Mouse (Mus musculus): ENCODE data around the gene Vti1a. TPM values are rescaled to one million over a fixed set of nuclear protein-coding genes. Genes with fewer than 3 reads are reported as not detected.
A peak's percentile ranks its signal among the peaks of the same experiment; 100 is the strongest.

Gene Vti1a
- polyA plus RNA-seq, 1 experiment from 2014 or later = 26.7 TPM

DNA sequence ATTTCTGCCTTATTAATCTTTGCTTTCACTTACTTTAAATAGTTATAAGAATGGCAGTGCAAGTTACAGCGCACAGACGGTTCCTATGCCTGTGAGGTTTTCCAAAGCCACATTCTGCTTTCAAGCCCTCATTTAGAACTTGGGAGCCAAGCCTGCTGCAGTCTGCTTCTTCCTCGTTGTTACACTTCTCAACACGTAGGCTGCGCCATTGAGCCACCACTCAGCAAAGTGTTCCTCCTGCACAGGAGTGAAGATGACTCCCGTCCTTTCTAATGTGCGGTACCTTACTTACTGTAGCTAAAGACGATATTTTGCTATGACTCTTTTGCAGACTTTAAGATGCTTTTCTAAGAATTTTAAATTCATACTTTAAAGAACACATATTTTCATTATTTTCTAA is 98.0 kb downstream of the Vti1a start:
- Histone ChIP-seq H3K36me3 (ENCODE audit: control insufficient read depth, insufficient read depth, low read length) (no peaks in the 10 kb centered on the region), H3K27me3 (ENCODE audit: control insufficient read depth, insufficient read depth, low read depth, low read length) (no peaks in the 10 kb centered on the region), H3K27ac (ENCODE audit: low read length) (no peak overlapping the region), H3K4me3 (ENCODE audit: low read length) (no peak overlapping the region), H3K4me1 (replicated peaks; ENCODE audit: control insufficient read depth, insufficient read depth, low read length) (no peaks in the 10 kb centered on the region), H3K9me3 (ENCODE audit: control insufficient read depth, low read length) (no peaks in the 10 kb centered on the region), H3K9ac (ENCODE audit: low read length) (no peak overlapping the region), H3K4me2 (ENCODE audit: low read depth, low read length) (no peak overlapping the region)
- ATAC-seq (ENCODE audit: low read depth) = no peak
- WGBS = 41% methylated on average over 8 of the region's 8 CpGs

DNA sequence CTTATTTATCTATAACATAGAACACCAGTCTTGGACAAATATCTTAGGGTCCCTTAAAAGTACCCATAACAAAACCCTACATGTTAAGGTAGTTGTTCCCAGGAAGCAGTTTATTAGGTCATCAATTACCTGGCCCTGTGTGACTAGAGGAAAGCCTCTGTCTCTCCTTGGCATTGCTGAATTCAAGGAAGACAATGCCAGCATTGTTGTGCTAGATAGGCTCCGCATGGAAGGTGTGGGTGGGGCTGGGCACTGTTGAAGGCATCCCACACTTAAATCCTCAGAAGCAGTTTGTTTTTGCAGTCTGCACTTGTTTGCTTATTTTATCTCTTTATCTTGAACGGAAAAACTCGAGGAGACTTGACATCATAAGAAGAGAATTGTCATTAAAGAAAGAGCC is 102.7 kb downstream of the Vti1a start:
- H3K9me3 ChIP-seq (ENCODE audit: control insufficient read depth, low read length) = no peaks in the 10 kb centered on the region
- 23% methylated on average over 3 of the region's 3 CpGs for WGBS
- no peak overlapping the region for H3K9ac ChIP-seq (ENCODE audit: low read length)
- no peak overlapping the region for H3K27ac ChIP-seq (ENCODE audit: low read length)
- no peaks in the 10 kb centered on the region for H3K36me3 ChIP-seq (ENCODE audit: control insufficient read depth, insufficient read depth, low read length)
- no peak for ATAC-seq (ENCODE audit: low read depth)
- H3K4me3 ChIP-seq (ENCODE audit: low read length) = no peak overlapping the region
- H3K4me2 ChIP-seq (ENCODE audit: low read depth, low read length) = no peak overlapping the region
- no peaks in the 10 kb centered on the region for H3K4me1 ChIP-seq (replicated peaks; ENCODE audit: control insufficient read depth, insufficient read depth, low read length)
- H3K27me3 ChIP-seq (ENCODE audit: control insufficient read depth, insufficient read depth, low read depth, low read length) = no peaks in the 10 kb centered on the region

DNA sequence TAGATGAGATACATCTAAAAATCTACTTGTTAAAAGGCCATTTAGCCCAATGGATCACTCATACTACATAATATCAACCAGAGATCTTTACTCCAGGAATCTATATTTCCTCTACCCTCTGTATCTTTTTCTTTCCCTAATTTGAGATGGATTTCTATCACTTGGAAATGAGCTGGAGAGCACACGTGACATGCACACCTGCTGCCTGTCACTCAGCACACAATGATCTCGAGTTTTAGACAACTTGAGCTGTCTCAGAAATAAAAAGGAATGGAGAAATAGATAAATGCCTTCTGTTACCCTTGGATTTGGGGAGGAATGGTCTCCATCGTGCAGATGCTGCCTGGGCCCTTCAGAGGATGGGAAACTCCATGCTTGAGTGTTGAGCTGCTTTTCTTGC is 103.9 kb downstream of the Vti1a start:
- Histone ChIP-seq H3K4me2 (ENCODE audit: low read depth, low read length) (no peak overlapping the region), H3K36me3 (ENCODE audit: control insufficient read depth, insufficient read depth, low read length) (no peaks in the 10 kb centered on the region), H3K4me3 (ENCODE audit: low read length) (no peak overlapping the region), H3K27ac (ENCODE audit: low read length) (no peak overlapping the region), H3K9ac (ENCODE audit: low read length) (no peak overlapping the region), H3K27me3 (ENCODE audit: control insufficient read depth, insufficient read depth, low read depth, low read length) (no peaks in the 10 kb centered on the region), H3K9me3 (ENCODE audit: control insufficient read depth, low read length) (no peaks in the 10 kb centered on the region), H3K4me1 (replicated peaks; ENCODE audit: control insufficient read depth, insufficient read depth, low read length) (0 out of 2 replicates have a peak, but pooled peaks cover 4% of the 10 kb centered on the region)
- ATAC-seq (ENCODE audit: low read depth) = no peak
- 65% methylated on average over 3 of the region's 3 CpGs for WGBS

DNA sequence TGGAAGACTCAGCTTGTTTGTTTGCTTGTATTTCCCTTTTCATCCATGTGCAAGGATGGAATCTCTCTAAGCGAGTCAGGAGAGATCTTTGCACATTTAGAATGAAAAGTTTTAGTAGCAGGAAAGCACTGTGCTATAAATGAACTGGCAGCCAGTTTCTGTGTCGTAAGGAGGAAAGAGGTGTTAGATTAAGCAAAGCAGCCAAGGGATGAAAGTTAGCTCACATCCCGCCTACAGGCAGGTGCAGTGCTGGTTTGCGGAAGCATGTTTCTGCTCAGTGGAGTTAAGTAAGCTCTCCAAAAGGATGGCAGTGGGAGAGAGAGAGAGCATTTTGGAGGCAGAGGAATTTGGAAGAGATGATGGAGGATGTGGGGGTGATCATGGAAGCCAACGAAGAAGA is 105.7 kb downstream of the Vti1a start:
- no peak for ATAC-seq (ENCODE audit: low read depth)
- 81% methylated on average over 5 of the region's 5 CpGs for WGBS
- Histone ChIP-seq H3K36me3 (ENCODE audit: control insufficient read depth, insufficient read depth, low read length) (no peaks in the 10 kb centered on the region), H3K4me1 (replicated peaks; ENCODE audit: control insufficient read depth, insufficient read depth, low read length) (0 out of 2 replicates have a peak, but pooled peaks cover 4% of the 10 kb centered on the region), H3K4me2 (ENCODE audit: low read depth, low read length) (no peak overlapping the region), H3K9ac (ENCODE audit: low read length) (no peak overlapping the region), H3K27ac (ENCODE audit: low read length) (no peak overlapping the region), H3K9me3 (ENCODE audit: control insufficient read depth, low read length) (no peaks in the 10 kb centered on the region), H3K4me3 (ENCODE audit: low read length) (no peak overlapping the region), H3K27me3 (ENCODE audit: control insufficient read depth, insufficient read depth, low read depth, low read length) (no peaks in the 10 kb centered on the region)

DNA sequence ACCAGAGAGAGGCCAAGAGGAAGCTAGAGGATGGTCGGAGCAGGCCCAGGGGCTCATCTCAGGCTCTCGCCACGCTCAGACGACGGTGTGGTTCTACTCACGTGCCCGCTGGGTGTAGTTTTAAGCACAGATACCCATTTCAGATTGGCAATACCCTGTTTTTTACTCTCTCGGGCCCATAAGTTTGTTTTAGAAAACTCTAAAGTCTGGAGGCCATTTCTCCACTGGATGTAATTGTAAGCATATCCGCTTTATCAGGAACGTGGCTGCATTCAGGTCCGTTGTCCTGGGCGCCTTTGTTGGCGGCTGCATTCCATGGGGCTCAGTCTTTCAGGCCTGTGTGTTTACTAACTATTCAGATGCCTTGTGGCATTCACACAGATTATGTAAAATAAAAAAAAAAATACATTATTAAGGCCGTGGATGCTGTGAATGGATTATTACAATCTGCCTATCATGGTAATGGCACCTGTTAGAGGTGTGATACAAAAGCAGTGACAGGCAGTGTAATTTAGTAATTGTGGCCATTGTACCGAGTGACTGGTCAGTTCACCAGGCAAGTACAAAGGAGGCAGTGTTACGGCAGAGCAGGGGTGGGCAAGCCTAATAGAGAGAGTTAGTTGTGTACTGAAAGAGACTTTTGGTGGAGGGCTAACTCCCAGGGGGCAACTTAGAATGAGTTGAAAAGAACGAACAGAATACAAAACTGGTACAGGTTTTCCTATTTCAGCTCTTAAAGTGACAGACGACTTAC is 106.4 kb downstream of the Vti1a start:
- WGBS = 87% methylated on average over 18 of the region's 18 CpGs

DNA sequence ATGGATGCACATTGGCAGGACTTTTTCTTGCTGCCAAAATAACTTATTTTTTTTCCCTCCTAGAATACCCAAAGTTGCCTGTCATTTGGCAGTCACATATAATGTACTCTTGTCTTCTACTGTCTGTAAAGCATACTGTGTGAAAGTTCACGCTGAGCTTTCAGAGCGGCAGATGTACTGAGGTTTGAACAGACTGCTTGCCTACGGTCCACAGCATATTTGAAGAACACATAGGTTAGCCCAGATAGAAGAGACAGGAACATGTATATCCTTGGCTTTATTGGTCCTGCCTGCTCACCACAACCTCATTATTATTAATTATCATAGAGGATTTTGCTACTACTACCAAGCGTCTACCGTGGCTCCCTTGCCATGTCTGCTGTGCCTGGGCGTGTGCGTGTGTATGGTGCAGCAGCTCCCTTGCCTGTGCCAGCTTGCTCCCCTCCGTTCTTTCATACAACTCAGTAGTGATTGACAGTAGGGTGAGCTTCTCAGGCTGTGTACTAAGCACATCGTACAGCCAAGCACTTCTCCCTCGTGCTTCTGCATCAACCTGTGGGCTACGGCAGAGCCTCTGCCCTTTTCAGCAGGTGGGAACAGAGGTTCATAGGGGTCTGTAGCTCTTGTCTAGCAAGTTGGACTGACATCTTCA is 107.1 kb downstream of the Vti1a start:
- Histone ChIP-seq H3K4me2 (ENCODE audit: low read depth, low read length) (no peak overlapping the region), H3K36me3 (ENCODE audit: control insufficient read depth, insufficient read depth, low read length) (no peaks in the 10 kb centered on the region), H3K4me3 (ENCODE audit: low read length) (no peak overlapping the region), H3K9me3 (ENCODE audit: control insufficient read depth, low read length) (no peaks in the 10 kb centered on the region), H3K4me1 (replicated peaks; ENCODE audit: control insufficient read depth, insufficient read depth, low read length) (0 out of 2 replicates have a peak, but pooled peaks cover 4% of the 10 kb centered on the region), H3K27ac (ENCODE audit: low read length) (no peak overlapping the region), H3K27me3 (ENCODE audit: control insufficient read depth, insufficient read depth, low read depth, low read length) (no peaks in the 10 kb centered on the region), H3K9ac (ENCODE audit: low read length) (no peak overlapping the region)
- no peak for ATAC-seq (ENCODE audit: low read depth)
- 93% methylated on average over 11 of the region's 11 CpGs for WGBS

More for the DNA sequence above, 106.4 kb downstream of the Vti1a start:
- Histone ChIP-seq H3K27ac (ENCODE audit: low read length) (no peak overlapping the region), H3K9me3 (ENCODE audit: control insufficient read depth, low read length) (no peaks in the 10 kb centered on the region), H3K36me3 (ENCODE audit: control insufficient read depth, insufficient read depth, low read length) (no peaks in the 10 kb centered on the region), H3K4me3 (ENCODE audit: low read length) (no peak overlapping the region), H3K4me1 (replicated peaks; ENCODE audit: control insufficient read depth, insufficient read depth, low read length) (0 out of 2 replicates have a peak, but pooled peaks cover 4% of the 10 kb centered on the region), H3K27me3 (ENCODE audit: control insufficient read depth, insufficient read depth, low read depth, low read length) (no peaks in the 10 kb centered on the region), H3K9ac (ENCODE audit: low read length) (no peak overlapping the region), H3K4me2 (ENCODE audit: low read depth, low read length) (no peak overlapping the region)
- no peak for ATAC-seq (ENCODE audit: low read depth)

DNA sequence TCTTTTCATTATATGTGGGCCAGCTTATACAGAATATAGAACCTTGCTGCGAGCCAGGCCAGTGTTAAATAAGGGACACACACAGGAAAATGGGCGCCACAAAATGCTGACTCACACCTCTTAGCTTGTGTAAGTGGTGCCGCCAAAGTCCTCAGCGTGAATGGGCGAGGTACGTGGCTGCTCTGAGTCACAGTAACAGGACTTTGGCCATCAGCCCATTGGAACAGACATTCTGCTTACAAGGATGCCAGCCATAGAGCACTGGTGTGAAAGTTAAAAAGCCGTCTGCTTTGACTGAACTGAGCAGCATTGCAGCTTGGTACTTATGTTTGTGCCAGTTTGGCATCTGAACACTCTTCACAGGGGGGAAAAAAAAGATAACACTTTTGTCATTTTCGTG is 107.9 kb downstream of the Vti1a start:
- Histone ChIP-seq H3K27ac (ENCODE audit: low read length) (no peak overlapping the region), H3K4me1 (replicated peaks; ENCODE audit: control insufficient read depth, insufficient read depth, low read length) (0 out of 2 replicates have a peak, but pooled peaks cover 4% of the 10 kb centered on the region), H3K27me3 (ENCODE audit: control insufficient read depth, insufficient read depth, low read depth, low read length) (no peaks in the 10 kb centered on the region), H3K36me3 (ENCODE audit: control insufficient read depth, insufficient read depth, low read length) (no peaks in the 10 kb centered on the region), H3K9me3 (ENCODE audit: control insufficient read depth, low read length) (no peaks in the 10 kb centered on the region), H3K9ac (ENCODE audit: low read length) (no peak overlapping the region), H3K4me3 (ENCODE audit: low read length) (no peak overlapping the region), H3K4me2 (ENCODE audit: low read depth, low read length) (no peak overlapping the region)
- WGBS = 46% methylated on average over 8 of the region's 8 CpGs
- ATAC-seq (ENCODE audit: low read depth) = peak; percentile 85

DNA sequence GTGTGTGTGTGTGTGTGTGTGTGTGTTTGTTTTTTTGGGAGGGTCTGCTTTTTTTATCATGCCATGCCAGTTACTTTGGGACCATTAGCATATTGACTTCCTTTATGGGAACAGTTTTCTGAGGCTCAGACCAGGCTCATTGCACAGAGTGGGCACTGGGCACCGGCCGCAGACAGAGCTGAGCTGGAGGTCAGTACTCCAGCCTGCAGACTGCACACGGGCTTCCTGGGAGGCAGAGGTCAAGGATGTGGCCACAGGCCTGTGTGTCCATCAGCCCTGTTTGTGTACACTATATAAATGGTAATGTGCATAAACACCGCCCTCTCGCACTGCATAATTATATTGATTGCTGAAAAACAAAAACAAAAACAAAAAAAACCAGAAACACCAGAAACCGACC is 108.4 kb downstream of the Vti1a start:
- Histone ChIP-seq H3K9ac (ENCODE audit: low read length) (no peak overlapping the region), H3K4me2 (ENCODE audit: low read depth, low read length) (no peak overlapping the region), H3K27me3 (ENCODE audit: control insufficient read depth, insufficient read depth, low read depth, low read length) (no peaks in the 10 kb centered on the region), H3K27ac (ENCODE audit: low read length) (no peak overlapping the region), H3K36me3 (ENCODE audit: control insufficient read depth, insufficient read depth, low read length) (no peaks in the 10 kb centered on the region), H3K9me3 (ENCODE audit: control insufficient read depth, low read length) (no peaks in the 10 kb centered on the region), H3K4me1 (replicated peaks; ENCODE audit: control insufficient read depth, insufficient read depth, low read length) (0 out of 2 replicates have a peak, but pooled peaks cover 4% of the 10 kb centered on the region), H3K4me3 (ENCODE audit: low read length) (no peak overlapping the region)
- no peak for ATAC-seq (ENCODE audit: low read depth)
- 77% methylated on average over 6 of the region's 6 CpGs for WGBS

DNA sequence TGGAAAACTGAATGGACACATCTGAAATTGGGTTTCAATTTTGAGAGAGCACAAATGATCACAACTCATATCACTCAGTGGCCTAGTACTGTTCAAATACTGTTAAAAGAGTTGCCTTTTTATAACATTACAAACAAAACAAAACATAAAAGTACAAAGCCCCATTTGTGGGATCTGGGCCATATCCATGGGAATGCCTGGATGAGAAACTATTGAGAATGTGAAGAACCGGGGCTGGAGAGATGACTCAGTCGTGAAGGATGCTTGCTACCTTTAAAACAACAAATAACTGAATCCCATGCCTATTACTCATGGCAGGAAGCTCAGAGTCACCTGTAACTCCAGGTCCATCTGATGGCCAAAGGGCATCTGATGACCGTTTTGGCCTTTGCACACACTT is 124.2 kb downstream of the Vti1a start:
- no peak for ATAC-seq (ENCODE audit: low read depth)
- Histone ChIP-seq H3K4me3 (ENCODE audit: low read length) (no peak overlapping the region), H3K27ac (ENCODE audit: low read length) (no peak overlapping the region), H3K27me3 (ENCODE audit: control insufficient read depth, insufficient read depth, low read depth, low read length) (no peaks in the 10 kb centered on the region), H3K4me1 (replicated peaks; ENCODE audit: control insufficient read depth, insufficient read depth, low read length) (no peaks in the 10 kb centered on the region), H3K9me3 (ENCODE audit: control insufficient read depth, low read length) (no peaks in the 10 kb centered on the region), H3K4me2 (ENCODE audit: low read depth, low read length) (no peak overlapping the region), H3K9ac (ENCODE audit: low read length) (no peak overlapping the region), H3K36me3 (ENCODE audit: control insufficient read depth, insufficient read depth, low read length) (no peaks in the 10 kb centered on the region)
- 77% methylated on average over 3 of the region's 3 CpGs for WGBS
